Mouse (Mus musculus): ENCODE data around the gene Tnfaip2.

Gene Tnfaip2

DNA sequence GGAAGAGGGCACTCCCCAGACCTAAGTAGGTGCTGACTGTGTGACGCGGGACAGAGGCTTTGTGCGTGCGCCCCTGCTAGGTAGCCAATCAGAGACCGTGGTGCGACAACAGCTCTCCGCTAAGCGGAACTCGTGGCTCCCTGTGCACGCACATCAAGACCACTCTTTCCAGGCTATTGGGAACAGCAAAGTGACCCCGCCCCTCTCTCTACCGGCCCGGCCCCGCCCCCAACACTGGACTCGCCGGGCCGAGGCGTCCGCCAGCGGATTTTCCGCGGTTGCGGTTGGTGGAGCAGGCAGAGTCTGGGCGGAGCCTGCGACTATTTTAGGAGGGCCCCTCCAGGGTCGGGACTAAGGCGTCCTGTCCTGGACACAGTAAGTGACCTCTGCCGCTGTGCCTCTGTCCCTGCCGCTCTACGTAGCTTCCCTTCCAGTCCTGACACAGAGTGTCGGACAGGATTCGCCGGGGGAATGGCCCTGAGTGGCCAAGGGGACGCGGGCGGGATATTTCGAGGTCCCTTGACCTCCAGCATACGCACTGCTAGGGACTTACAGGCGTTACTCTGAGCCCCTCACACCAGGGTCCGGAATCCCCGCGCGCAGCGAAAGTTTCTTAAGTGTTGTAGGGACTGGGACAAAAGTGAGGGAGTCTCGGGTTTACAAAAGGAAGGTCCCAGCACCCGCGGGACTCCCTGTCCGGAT is at the start of gene Tnfaip2:
Tnfaip2 (plus strand) TSS at position 161 of the 702 bp plus-strand sequence.
- in situ Hi-C loops (cut with MseI, MboI) = no loop called here

DNA sequence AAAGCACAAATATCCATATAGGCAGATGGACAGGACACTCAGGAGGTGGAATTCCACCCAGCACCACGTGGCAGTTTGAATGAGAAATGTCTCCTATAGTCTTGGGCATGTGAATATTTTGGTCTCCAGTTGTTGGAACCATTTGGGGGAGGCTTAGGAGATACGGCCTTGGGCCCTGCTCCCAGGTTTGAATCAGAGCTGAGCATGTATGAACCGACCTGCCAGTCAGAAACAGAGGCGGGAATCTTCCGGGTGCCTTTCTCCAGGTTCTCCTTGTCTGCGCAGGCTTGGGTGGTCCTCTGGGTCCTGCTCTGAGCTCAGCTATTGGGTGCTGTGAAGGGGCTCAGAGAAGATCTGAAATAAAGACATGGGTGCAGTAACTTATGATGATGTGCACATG is 48.3 kb upstream of the Tnfaip2 start:
- in situ Hi-C loops (cut with MseI, MboI) = no loop called here

DNA sequence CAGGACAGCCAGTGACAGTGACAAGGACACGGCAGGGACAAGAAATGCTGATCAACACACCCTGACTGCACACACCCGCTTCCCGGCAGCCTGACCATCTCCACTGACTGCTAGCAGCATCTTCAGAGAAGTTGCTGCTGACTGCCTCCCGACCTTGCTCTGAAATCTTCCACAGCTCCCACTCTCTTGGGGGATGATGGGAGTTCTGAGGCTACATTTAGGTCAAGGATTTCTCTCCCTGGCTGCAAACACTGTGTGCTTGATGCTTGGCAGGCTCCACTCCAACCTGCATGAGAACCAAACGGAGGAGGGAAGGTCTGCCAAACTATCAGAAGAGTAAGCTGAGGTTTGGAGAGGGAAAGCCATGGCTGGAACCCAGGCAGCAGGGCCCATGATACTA is 45.3 kb upstream of the Tnfaip2 start:
- in situ Hi-C loops (cut with MseI, MboI) = no loop called here

DNA sequence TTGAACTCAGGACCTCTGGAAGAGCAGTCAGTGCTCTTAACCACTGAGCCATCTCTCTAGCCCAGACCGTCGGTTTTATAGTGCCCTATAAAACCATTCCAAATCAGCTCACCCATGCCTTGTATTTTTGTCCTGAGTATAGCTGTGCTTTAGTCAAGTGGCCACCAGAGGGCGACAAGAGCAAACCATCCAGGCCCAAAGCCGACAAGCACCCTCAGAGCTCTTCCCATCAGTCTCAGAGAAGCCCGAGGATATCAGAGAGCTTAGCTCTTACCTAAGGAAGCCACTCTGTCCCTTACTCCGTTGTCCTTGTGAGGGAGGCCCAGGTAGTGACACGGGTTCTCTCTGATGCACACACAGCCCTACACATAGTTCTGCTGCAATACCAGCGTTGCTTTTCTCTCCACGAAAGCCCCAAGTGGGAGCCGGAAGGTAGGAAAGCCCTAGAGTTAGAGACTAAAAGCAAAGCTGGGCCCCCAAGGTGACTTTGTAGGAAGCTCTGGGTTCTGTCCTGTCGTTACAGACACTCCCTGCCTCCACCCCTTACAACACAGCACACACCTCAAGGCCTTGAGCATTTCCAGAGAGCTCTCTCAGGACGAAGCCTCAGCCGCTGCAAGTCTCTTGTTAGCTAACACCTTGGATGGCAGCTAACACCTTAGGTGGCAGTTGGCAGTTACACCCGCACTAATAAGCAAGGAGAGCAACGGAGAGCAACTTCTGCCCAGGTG is 40.6 kb upstream of the Tnfaip2 start:
- in situ Hi-C loops (cut with MseI, MboI) = no loop called here

DNA sequence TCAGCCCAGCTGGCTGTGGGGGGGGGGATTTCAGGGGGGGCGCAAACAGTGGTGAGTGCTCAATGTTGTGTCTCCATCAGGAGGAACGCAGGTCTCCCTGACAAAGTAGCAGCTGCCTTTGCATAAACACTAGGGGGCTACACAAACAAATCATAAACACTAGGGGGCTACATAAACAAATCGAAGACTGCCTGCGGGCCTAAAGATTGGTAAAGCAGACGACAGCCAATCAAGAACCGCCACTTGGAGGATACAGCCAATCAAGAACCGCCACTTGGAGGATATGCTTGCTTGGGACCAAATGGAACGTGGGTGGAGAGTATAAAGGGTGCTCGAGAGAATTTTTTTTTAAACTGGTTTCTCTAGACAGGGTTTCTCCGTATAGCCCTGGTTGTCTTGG is 37.4 kb upstream of the Tnfaip2 start:
- in situ Hi-C loops (cut with MseI, MboI) = no loop called here

DNA sequence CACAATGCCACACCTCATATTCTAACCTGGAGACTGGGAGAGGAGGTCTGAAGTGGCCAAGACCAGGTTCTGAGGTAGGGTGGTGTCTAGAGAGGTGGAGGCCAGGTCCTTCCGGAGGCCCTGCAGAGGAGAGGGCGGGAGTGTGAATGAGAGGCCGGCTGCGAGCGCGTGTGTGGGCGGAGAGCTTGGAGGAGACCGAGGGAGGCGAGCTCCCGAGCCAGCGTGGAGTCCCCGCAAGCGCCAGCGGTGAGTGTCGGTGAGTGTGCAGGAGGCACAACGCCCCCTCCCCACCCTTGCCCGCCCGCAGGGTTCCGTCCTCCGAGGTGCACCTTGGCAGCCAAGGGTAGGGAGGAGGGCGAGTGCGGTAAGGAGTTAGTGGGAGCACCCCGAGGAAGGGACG is 35.6 kb upstream of the Tnfaip2 start, which contains the start of gene Lbhd2:
Lbhd2 (plus strand) TSS at position 188 of the 400 bp plus-strand sequence.
- in situ Hi-C loops (cut with MseI, MboI) = no loop called here

DNA sequence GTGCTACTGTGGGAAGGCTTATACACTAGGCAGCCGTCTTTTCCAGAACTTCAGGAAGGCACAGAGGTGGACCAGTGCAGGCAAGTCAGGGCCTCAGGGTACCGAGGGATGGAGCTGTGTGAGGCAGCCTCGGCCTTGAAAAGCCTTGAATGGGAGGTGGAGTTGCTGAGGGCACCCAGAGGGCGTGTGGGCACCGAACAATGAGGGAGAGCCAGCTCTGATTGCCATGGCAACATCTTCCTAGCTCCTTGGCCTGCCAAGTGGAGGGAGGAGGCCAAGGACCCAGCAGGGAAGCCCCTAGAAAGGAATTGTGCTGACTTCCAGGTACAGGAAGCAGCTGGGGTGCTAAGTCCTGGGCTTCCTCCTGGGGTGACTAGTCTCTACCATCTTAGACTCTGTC is 32.7 kb upstream of the Tnfaip2 start:
- in situ Hi-C loops (cut with MseI, MboI) = no loop called here

DNA sequence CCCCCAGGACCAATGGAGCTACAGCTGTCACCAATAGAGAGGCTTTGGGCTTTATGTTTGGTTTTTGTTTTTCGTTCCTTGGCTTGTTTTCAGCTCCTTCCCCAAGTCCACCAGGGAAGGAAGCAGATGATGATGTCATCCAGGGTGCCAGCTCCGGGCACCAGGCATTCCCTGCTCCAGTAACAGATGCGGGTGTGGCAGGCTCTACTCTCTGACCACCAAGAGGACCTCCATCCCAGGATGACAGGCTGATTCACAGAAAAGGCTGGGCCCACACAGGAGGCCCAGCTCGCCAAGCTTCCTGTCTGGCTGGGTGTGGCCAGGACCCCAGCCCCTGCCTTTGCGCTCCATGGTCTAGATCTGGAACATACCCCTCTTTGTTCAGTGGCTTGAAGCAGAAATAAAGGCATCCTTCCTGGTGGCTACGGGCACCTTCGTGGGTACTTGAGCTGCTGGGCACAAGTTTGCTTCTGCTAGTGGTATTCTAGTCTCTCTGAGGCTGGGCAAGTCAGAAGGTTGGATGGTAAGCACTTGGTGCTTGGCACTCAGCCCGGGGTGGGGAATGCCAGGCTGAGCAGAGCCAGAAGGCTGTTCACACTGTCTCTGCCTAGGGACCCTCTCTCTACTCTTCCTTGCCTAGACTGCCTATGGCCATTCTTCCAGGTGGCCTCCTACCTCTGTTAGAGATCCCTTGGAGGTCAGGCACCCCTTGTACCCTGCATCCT is 30.5 kb upstream of the Tnfaip2 start:
- in situ Hi-C loops (cut with MseI, MboI) = no loop called here

DNA sequence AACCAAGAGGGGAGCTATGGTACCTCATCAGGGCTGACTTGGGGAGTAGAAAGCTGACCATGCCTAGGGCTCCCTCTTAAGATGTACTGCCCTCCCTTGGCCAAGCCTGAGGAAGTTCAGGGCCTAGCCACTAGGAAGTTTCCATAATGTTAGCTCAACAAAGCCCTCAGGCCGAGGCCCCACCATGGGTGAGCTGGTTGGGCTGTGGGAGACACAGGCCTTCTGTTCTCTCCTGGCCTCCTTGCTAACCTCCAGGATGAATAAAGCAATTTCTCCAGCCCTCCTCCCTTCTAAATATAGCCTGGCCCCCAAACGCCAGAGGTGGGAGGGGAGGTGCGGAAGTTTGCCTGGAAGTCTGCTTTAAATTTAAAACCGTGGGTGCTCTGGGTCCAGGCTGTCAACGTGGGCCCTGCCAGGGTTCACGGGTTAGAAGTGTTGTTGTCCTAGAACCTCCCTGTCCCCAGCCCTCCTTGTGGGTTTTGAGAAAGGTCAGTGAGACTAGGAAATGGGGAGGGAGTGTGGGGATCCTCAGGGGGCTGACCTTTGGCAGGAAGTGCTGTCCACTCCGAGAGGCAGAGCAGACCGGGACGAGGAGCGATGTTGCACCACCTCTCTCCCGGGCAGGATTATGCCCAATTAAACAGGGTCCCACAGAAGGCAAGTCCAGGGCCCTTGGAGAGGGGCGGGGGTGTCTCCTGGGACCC is 29.5 kb upstream of the Tnfaip2 start:
- in situ Hi-C loops (cut with MseI, MboI) = no loop called here

DNA sequence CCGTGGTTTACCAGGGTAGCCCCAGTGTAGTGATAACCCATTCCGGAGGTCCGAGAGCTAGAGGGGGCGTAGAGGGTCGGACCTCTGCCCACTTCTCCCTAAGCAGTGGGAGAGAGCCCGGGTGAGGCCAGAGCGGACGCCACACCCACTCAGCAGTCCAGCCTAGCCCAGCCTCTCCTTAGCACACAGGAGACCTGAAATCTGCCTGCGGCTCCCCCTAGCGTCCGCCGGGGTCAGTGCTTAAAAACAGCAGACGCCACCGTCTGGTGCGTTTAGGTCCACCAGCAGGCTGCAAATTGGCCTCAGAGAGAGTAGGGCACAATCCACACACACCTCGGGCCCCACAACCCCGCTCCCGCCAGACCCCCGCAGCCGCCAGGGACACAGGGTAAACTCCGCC is 29.0 kb upstream of the Tnfaip2 start:
- in situ Hi-C loops (cut with MseI, MboI) = no loop called here

DNA sequence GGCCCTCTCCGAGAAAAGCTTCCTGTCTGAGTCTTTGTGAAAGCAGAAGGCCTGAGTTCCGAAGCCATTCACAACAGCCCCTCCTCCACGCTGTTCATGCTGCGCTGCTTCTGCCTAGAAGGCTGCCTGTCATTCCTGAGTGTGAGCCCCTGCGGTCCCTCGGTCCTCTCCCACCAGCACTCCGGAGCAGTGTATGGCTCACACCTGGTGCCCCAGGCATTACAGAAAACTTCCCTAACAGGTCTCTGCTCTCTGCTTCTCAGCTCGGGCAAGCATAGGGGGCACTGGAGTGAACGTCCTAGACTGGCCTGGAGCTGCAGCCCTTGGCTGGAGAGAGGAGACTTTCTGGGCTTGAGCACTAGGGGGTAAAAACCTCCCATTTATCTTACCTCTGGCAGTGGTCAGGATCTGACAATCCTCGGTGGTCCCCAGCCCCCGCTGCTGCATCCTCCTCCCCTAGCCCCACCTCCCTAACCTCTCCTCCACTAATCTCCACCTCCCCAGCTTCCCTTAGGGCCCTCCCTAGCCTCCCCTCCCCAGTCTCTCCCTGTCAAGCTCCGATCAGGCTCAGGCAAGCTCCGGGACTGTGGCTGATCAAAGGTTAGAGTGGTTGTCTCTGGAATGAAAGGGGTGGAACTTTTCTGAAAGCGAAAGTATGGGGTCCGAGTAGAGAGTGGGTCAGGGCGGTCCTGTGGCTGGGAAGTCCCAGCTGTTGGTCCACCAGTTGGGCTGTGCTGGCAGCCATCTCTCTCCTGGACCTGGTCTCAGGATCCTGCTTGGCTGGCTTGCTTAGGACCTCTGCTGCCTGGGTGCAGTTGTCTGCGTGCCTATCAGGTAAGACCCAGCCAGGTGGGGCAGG is 25.1 kb upstream of the Tnfaip2 start, which contains the start of gene Exoc3l4:
Exoc3l4 (plus strand) TSS at position 97 of the 859 bp plus-strand sequence.
- in situ Hi-C loops (cut with MseI, MboI) = no loop called here

DNA sequence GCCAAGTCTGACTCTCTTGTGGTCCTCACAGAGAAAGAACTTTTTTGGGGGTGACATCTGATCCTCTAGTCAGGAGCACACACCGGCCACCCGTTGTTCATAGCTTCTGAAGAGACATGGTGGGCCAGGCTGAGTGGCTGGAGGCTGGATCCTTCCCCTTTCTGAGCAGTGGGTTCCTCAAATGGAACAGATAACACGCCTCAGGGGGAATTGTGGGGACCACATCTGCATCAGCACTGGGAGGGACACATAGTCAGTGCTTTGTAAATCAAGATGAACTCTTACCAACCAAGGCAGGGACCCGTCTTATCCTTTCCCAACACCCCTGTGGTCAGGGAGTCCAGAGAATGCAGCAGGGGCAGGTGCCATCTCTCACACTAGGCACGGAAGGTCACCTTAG is 22.4 kb upstream of the Tnfaip2 start:
- in situ Hi-C loops (cut with MseI, MboI) = loop anchor here in 1 of 2 experiments (5.0 kb wide), 1 partner anchor 42 kb away; no protein-coding TSS in a partner anchor

DNA sequence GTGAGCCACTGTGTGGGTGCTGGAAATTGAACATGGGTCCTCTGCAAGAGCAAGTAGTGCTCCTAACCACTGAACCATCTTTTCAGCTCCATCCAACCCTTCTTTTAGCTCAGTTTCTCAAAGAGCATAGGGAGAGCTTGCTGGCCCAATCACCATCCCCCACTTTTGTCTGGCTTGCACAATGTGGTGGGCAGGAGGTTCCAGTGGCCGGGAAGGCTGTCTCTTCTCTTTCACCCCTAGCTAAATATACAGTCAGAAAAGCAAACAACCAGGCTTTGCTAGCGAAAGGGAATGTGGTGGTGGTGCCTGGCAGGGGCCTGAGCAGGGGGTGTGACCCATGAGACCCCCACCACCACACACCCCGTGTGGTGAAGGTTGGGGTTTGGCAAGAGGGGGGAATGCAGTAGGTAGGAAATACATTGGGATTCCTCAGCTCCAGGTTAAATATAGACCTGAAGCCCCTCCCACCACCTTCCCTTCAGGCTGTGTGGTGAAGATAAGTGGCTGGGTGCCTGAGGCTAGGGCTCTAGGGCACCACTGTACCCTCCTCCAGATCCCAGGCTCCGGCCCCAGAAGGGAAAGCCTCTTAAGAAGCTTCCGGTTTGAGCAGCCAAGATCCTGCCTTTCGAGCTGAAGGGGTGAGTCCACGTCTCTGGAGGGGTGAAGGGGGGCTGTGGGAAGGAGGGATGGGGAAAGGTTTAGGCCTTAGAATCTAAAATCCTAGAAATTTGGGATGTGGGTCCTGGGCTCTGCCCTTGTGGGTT is 21.1 kb upstream of the Tnfaip2 start:
- in situ Hi-C loops (cut with MseI, MboI) = loop anchor here in 1 of 2 experiments (5.0 kb wide), 1 partner anchor 41 kb away; no protein-coding TSS in a partner anchor

DNA sequence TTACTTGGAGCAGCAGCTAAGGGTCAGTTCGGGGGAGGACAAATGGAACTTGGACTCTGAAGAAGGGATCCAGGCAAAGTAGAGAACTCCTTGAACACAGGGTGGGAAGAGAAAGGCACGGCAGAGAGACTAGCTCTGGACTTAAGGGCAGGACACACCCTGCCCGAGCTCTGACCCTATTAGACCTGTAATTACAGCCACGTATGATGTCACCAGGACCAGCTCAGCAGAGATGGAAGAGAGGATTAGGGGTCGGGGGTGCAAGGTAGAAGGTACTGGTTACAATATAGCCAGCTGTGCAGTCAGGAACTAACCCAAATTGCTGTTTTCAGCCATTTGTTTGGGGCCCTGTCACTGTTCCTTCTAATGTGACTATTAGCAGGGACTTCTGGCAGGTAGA is 19.4 kb upstream of the Tnfaip2 start:
- in situ Hi-C loops (cut with MseI, MboI) = loop anchor here in 1 of 2 experiments (5.0 kb wide), 1 partner anchor 39 kb away; no protein-coding TSS in a partner anchor

DNA sequence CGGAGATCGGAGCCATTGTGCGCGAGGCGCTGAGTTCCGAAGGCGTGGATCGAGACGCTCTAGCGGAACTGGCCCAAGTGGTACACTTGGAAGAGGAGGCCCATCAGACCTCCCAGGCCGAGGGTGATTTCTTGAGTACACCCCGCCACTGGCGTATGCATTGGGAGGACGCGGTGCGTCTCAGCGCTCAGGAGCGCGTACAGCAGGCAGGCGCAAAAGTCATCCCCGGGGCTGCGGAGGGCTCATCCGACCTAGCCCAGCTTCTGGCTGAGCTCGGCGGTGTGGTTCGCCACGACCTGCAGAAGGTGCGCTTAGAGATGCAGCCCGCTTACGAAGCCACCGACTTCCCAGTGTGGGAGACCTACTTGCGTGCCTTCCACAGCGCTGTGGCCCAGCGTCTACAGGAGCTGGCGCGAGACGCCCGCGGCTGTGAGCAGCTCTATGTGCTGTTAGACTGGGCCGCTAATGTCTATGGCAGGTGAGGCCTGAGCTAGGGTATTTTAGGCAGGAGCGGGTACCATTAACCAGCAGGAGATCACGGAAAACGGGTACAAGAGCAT is 18.6 kb upstream of the Tnfaip2 start:
- in situ Hi-C loops (cut with MseI, MboI) = loop anchor here in 1 of 2 experiments (5.0 kb wide), 1 partner anchor 39 kb away; no protein-coding TSS in a partner anchor

DNA sequence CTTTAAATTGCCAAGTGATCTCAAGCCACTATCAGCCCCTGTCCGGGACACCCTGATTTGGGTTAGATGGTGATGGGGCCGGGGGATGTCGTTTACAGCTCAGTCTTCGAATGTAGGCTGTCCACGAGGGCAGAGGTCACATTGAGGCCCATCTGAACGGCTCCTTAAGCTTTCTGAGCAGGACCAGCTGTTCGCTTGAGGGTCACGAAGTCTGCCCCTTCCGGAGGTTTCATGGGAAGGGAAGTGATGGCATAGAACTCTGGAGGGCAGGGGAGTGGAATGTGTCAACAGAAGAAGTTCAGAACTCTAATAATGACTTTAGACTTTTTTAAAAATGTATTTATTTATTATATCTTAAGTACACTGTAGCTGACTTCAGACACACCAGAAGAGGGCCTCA is 17.7 kb upstream of the Tnfaip2 start:
- in situ Hi-C loops (cut with MseI, MboI) = loop anchor here in 1 of 2 experiments (5.0 kb wide), 1 partner anchor 38 kb away; no protein-coding TSS in a partner anchor

DNA sequence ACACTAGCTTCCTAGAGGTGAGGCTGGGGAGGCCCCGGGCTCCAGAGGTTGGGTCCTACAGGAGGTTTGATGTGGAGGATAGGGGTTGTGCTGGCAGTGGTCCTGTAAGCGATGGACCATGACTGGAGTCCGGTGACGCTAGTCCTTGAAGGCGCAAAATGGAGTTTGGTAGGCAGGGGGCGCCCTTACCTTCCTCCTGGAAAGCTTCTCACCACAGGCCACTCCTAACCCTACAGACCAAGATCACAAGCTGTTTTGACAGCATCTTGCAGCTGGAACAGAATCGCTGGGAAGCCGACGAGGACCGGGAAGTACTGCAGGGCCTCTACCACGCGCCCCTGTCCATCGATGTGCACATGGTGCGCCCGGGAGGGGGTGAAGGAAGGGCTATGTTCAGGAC is 17.0 kb upstream of the Tnfaip2 start:
- in situ Hi-C loops (cut with MseI, MboI) = loop anchor here in 1 of 2 experiments (5.0 kb wide), 1 partner anchor 37 kb away; no protein-coding TSS in a partner anchor

DNA sequence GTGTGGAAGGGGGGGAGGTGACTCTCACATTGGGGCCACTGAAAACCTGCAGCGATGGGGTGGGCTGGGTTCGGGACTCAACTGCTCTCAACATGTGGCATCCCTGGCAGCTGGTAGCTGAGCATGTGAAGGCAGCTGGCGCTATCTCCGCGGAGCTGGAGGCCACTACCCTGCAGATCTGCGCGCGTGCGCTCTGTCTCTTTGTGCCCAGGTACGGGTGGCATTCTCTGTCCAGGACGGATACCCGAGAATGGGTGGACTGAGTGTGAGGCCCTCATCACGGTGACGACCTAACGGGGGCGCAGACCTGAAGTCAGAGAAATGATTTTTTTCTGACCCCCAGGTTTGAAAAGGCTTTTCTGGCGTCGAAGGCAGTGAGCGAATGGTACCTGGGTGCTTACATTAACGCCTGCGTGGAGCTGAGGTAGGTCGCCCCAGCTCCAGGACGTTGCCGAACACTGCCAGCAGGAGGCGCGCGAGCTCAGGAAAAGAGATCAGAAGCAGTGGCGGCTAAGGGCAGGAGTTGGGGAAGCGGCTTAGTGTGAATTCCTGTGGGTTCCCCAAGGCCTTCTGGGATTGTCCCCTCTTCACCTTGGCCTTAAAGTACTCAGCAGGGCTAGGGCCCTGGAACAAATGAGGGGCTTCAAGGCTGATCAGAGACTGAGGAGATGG is 16.3 kb upstream of the Tnfaip2 start:
- in situ Hi-C loops (cut with MseI, MboI) = loop anchor here in 1 of 2 experiments (5.0 kb wide), 1 partner anchor 36 kb away; no protein-coding TSS in a partner anchor

All from mouse trophoblast stem cell (cell line).